Mouse (Mus musculus) forebrain, embryonic 15.5 days (tissue): Measurements from ENCODE around the gene Tex14. TPM values are rescaled to one million over a fixed set of nuclear protein-coding genes. Genes with fewer than 3 reads are reported as not detected.
"Not testable (repeated sequence)": the region's sequence is repeated elsewhere in the genome, so short reads cannot be mapped to it uniquely, and the experiment has no call there.

Experiments
- ATAC-seq: fragments of 200-750 bp; cut with Nextera tagmentation; replicated peaks from 2 replicates; pipeline ENCODE4 v1.8.0; 2017; ENCODE audit warnings: mild to moderate bottlenecking, moderate TSS enrichment, moderate library complexity
- H3K27ac ChIP-seq: fragments of 300-500 bp; sonication (generic); replicated peaks from 2 replicates; pipeline ENCODE4 v1.5.1; 2015; ENCODE audit warnings: mild to moderate bottlenecking, inconsistent platforms
- H3K27me3 ChIP-seq: fragments of 300-500 bp; sonication (generic); 2 replicates; pipeline ENCODE4 v1.6.1; 2015; ENCODE audit warnings: inconsistent platforms
- H3K36me3 ChIP-seq: fragments of 300-500 bp; sonication (generic); 2 replicates; pipeline ENCODE4 v1.6.1; 2015; ENCODE audit warnings: mild to moderate bottlenecking, inconsistent platforms
- H3K4me1 ChIP-seq: fragments of 300-500 bp; sonication (generic); 2 replicates; pipeline ENCODE4 v1.6.1; 2015; ENCODE audit warnings: inconsistent platforms
- H3K4me2 ChIP-seq: fragments of 300-500 bp; sonication (generic); replicated peaks from 2 replicates; pipeline ENCODE4 v1.6.1; 2015; ENCODE audit warnings: mild to moderate bottlenecking, inconsistent platforms
- H3K4me3 ChIP-seq: fragments of 300-500 bp; sonication (generic); 2 replicates; pipeline ENCODE4 v1.5.1; 2015; ENCODE audit warnings: mild to moderate bottlenecking, inconsistent platforms
- H3K9ac ChIP-seq: fragments of 300-500 bp; sonication (generic); replicated peaks from 2 replicates; pipeline ENCODE4 v1.6.1; 2015; ENCODE audit warnings: mild to moderate bottlenecking, inconsistent platforms
- H3K9me3 ChIP-seq: fragments of 300-500 bp; sonication (generic); 2 replicates; pipeline ENCODE4 v1.6.1; 2016; ENCODE audit warnings: inconsistent platforms
- WGBS: fragments of 180-500 bp; shearing (Covaris S2); methylation state at CpG from one replicate; pipeline ENCODE4 v1.1.7; 2015; ENCODE audit warnings: mixed read lengths; 5-methylcytosine and 5-hydroxymethylcytosine counted together
- polyA plus RNA-seq: library from polyadenylated mRNA; unstranded; fragments of >200 nt; fragmentation: Nextera tagmentation; extraction: Ambion mirVana; gene quantifications from 2 replicates; pipeline ENCODE4 v1.2.1, GENCODE M21; 2015

Tex14 gene
- polyA plus RNA-seq, 1 experiment from 2014 or later, result not detected

- not testable (repeated sequence) for H3K9me3 ChIP-seq, H3K27me3 ChIP-seq, H3K36me3 ChIP-seq, H3K4me1 ChIP-seq
- peak overlapping the region; percentile 53; the same call in 1 of the 2 replicates for H3K27ac ChIP-seq
- peak overlapping the region; percentile 39 for H3K4me3 ChIP-seq
- H3K4me2 ChIP-seq, result peak overlapping the region; percentile 52
- peak overlapping the region; percentile 40 for H3K9ac ChIP-seq
- ATAC-seq, result peak; percentile 99
- WGBS, result under 1% methylated on average over 25 of the region's 63 CpGs
Measured at GRCm38 (mm10) chr11:87470807-87471698, 66.2 kb downstream of the Tex14 start.

GRCm38 (mm10) chr11:87471699-87471997, 66.8 kb downstream of the Tex14 start:
- not testable (repeated sequence) for H3K4me2 ChIP-seq, H3K27me3 ChIP-seq, H3K27ac ChIP-seq, H3K9me3 ChIP-seq, H3K4me3 ChIP-seq, H3K36me3 ChIP-seq, H3K4me1 ChIP-seq, H3K9ac ChIP-seq
- ATAC-seq, result peak; percentile 11; the same call in 1 of the 2 replicates
- 0% methylated on average over 1 of the region's 3 CpGs for WGBS

GRCm38 (mm10) chr11:87472058-87472457, 67.2 kb downstream of the Tex14 start:
- not testable (repeated sequence) for H3K4me3 ChIP-seq, H3K4me1 ChIP-seq, H3K9me3 ChIP-seq, H3K27me3 ChIP-seq, H3K4me2 ChIP-seq, H3K36me3 ChIP-seq, ATAC-seq, H3K27ac ChIP-seq, H3K9ac ChIP-seq
- WGBS, result 23% methylated on average over 4 of the region's 4 CpGs

DNA sequence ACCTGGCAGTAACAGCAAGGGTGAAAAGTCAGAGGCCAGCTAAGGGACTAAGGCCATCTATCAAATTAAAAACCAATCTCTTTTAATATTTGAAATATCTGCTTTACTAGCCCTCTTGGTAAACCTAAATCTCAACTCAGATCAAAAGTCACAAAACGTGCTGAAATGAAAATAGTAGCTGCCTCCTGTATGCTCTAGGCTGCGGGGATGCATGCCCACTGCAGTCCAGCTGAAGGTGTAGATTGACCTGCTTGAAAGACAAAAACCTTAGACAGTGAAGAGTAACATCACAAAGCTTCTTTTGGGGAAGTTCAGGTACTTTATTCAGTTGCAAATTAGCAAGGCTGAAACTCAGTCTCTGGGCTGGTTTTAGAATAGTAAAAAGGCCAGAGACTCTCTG, 74.3 kb downstream of the Tex14 start:
- 63% methylated on average over 2 of the region's 2 CpGs for WGBS
- not testable (repeated sequence) for H3K9me3 ChIP-seq

DNA sequence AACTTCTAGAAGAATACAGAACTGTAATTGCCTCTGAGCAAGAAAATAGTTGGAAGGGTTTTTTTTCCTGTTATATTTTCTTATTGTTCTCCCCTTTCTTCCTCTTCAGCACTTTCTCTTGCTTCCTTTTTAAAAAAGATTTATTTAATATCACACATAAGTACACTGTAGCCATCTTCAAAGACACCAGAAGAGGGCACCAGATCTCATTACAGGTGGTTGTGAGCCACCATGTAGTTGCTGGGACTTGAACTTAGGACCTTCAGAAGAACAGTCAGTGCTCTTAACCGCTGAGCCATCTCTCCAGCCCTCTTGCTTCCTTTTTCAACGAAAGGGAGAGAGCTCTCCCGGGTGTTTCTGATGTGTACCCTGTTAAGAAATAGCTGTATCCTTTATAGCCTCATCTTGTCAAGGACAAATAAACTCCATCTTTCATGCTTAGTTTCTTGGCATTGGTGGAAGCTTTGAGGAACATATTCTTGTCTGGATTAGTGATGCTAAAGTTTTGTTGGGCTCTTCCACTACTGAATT, 79.0 kb downstream of the Tex14 start:
- Histone ChIP-seq H3K27me3 (no peaks in the 10 kb centered on the region), H3K9me3 (no peaks in the 10 kb centered on the region), H3K4me1 (no peaks in the 10 kb centered on the region), H3K4me3 (no peak overlapping the region), H3K4me2 (no peak overlapping the region), H3K9ac (no peak overlapping the region), H3K27ac (no peak overlapping the region), H3K36me3 (no peaks in the 10 kb centered on the region)
- no peak for ATAC-seq
- 79% methylated on average over 3 of the region's 3 CpGs for WGBS

More for the DNA sequence above, 74.3 kb downstream of the Tex14 start:
- not testable (repeated sequence) for ATAC-seq, H3K27ac ChIP-seq, H3K4me2 ChIP-seq, H3K4me1 ChIP-seq, H3K9ac ChIP-seq, H3K36me3 ChIP-seq, H3K27me3 ChIP-seq, H3K4me3 ChIP-seq

DNA sequence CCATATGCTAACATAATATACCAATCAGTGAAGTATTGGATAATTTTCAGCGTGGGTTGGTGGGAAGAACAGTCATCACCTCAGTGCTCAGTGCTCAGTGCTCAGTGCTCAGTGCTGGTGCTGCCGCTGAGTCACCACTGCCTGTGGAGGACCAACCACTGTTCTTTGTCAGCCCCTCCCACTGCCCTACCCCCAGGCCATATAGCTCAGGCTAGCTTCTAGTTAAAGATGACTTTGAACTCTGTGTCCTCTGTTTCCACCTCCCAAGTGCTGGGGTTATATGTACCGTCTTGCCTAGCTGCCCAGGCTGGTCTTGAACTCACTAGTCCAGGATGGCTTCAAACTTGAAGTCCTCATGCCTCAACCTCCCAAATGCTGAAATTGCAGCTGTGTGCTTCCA, 84.1 kb downstream of the Tex14 start:
- H3K4me1 ChIP-seq, result no peaks in the 10 kb centered on the region
- WGBS, result 85% methylated on average over 3 of the region's 3 CpGs
- ATAC-seq, result no peak
- H3K9me3 ChIP-seq, result no peaks in the 10 kb centered on the region
- H3K9ac ChIP-seq, result no peak overlapping the region
- H3K4me2 ChIP-seq, result no peak overlapping the region
- no peak overlapping the region for H3K27ac ChIP-seq
- H3K27me3 ChIP-seq, result no peaks in the 10 kb centered on the region
- no peaks in the 10 kb centered on the region for H3K36me3 ChIP-seq
- no peak overlapping the region for H3K4me3 ChIP-seq

- no peaks in the 10 kb centered on the region for H3K36me3 ChIP-seq
- no peak for ATAC-seq
- H3K9me3 ChIP-seq, result no peaks in the 10 kb centered on the region
- no peaks in the 10 kb centered on the region for H3K27me3 ChIP-seq
- H3K9ac ChIP-seq, result no peak overlapping the region
- H3K4me3 ChIP-seq, result no peak overlapping the region
- WGBS, result 54% methylated on average over 5 of the region's 5 CpGs
- no peak overlapping the region for H3K27ac ChIP-seq
- no peak overlapping the region for H3K4me2 ChIP-seq
- H3K4me1 ChIP-seq, result no peaks in the 10 kb centered on the region
Measured at GRCm38 (mm10) chr11:87504690-87505214, 99.9 kb downstream of the Tex14 start.

GRCm38 (mm10) chr11:87506502-87506901, 101.6 kb downstream of the Tex14 start:
- no peak overlapping the region for H3K27ac ChIP-seq
- no peak for ATAC-seq
- no peaks in the 10 kb centered on the region for H3K27me3 ChIP-seq
- no peaks in the 10 kb centered on the region for H3K9me3 ChIP-seq
- no peak overlapping the region for H3K4me3 ChIP-seq
- H3K4me1 ChIP-seq, result no peaks in the 10 kb centered on the region
- no peaks in the 10 kb centered on the region for H3K36me3 ChIP-seq
- 85% methylated on average over 3 of the region's 3 CpGs for WGBS
- H3K9ac ChIP-seq, result no peak overlapping the region
- no peak overlapping the region for H3K4me2 ChIP-seq

DNA sequence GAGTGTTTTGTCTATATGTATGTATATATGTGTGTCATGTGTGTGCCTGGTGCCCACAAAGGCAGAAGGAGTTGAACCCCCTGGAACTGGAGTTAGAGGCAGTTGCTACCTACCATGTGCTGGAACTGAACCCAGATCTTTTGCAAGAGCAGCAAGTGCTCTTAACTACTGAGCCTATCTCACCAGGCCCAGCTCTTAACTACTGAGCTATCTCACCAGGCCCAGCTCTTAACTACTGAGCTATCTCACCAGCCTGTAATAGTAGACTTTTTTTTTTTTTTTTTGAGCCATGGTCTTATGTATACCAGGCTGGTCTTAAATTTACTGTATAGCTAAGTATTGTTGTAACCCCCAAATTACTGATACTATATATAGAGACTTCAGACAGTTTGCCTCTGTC, 102.2 kb downstream of the Tex14 start:
- Histone ChIP-seq H3K4me3 (no peak overlapping the region), H3K27ac (no peak overlapping the region)
- ATAC-seq, result no peak

DNA sequence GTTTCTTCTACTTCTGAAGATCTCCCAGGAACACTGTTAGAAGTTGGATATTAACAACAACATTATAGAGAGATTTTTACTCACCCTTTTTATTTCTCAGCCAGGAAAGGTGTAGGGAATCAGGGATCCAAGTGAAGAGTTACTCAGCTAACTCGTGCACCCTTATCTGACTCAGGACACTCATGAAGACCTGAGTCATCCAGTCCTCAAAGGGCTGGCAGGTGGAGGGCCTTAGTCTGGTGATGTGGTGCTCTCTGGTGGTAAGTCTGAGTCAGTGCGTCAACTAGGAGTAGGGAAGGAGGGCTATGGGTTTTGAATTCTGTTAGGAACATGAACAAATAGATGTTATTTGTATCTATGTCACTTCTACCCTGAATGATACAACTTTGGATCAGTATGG, 114.4 kb downstream of the Tex14 start:
- 7% methylated on average over 2 of the region's 2 CpGs for WGBS
- H3K4me2 ChIP-seq, result no peak overlapping the region
- no peak for ATAC-seq
- no peaks in the 10 kb centered on the region for H3K4me1 ChIP-seq
- H3K9me3 ChIP-seq, result no peaks in the 10 kb centered on the region
- no peak overlapping the region for H3K4me3 ChIP-seq
- no peaks in the 10 kb centered on the region for H3K27me3 ChIP-seq
- no peak overlapping the region for H3K9ac ChIP-seq
- no peak overlapping the region for H3K27ac ChIP-seq
- no peaks in the 10 kb centered on the region for H3K36me3 ChIP-seq

More for the DNA sequence above, 102.2 kb downstream of the Tex14 start:
- H3K4me2 ChIP-seq, result no peak overlapping the region
- no peaks in the 10 kb centered on the region for H3K27me3 ChIP-seq
- no peak overlapping the region for H3K9ac ChIP-seq
- no peaks in the 10 kb centered on the region for H3K9me3 ChIP-seq
- no peaks in the 10 kb centered on the region for H3K4me1 ChIP-seq
- no peaks in the 10 kb centered on the region for H3K36me3 ChIP-seq

- H3K27ac ChIP-seq, result no peak overlapping the region
- no peaks in the 10 kb centered on the region for H3K4me1 ChIP-seq
- no peak for ATAC-seq
- 50% methylated on average over 5 of the region's 5 CpGs for WGBS
- H3K9ac ChIP-seq, result no peak overlapping the region
- no peaks in the 10 kb centered on the region for H3K9me3 ChIP-seq
- H3K4me3 ChIP-seq, result no peak overlapping the region
- no peak overlapping the region for H3K4me2 ChIP-seq
- no peaks in the 10 kb centered on the region for H3K36me3 ChIP-seq
- no peaks in the 10 kb centered on the region for H3K27me3 ChIP-seq
Measured at GRCm38 (mm10) chr11:87523466-87523865, 118.6 kb downstream of the Tex14 start.

GRCm38 (mm10) chr11:87523967-87524366, 119.1 kb downstream of the Tex14 start:
- Histone ChIP-seq H3K9ac (no peak overlapping the region), H3K27ac (no peak overlapping the region), H3K4me1 (no peaks in the 10 kb centered on the region), H3K9me3 (no peaks in the 10 kb centered on the region), H3K4me2 (no peak overlapping the region), H3K27me3 (no peaks in the 10 kb centered on the region), H3K4me3 (no peak overlapping the region), H3K36me3 (no peaks in the 10 kb centered on the region)
- ATAC-seq, result no peak

DNA sequence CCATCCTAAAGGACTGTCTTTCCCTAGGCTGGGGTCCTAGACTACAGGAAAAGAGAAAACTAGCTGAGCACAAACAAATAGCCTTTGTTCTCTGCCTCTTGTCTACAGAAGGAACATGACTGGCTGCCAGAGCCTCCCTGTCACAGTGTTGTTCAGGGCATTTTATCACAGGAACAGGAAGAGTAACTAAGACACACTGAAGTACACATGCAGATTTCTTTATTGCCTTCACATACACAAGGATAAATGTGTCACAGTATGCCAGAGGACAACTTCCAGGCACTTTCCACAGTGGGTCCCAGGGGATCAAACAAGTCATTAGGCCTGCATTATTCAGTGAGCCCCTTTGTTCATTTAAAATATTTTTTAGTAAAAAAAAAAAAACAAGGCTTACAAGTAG, 119.9 kb downstream of the Tex14 start:
- H3K4me2 ChIP-seq, result no peak overlapping the region
- no peaks in the 10 kb centered on the region for H3K27me3 ChIP-seq
- no peaks in the 10 kb centered on the region for H3K36me3 ChIP-seq
- no peaks in the 10 kb centered on the region for H3K9me3 ChIP-seq
- no peak for ATAC-seq
- no peaks in the 10 kb centered on the region for H3K4me1 ChIP-seq
- H3K4me3 ChIP-seq, result no peak overlapping the region
- no peak overlapping the region for H3K27ac ChIP-seq
- H3K9ac ChIP-seq, result no peak overlapping the region
